Mouse (Mus musculus): ENCODE measurements around the gene Acin1.

Acin1 gene

GRCm38 (mm10) chr14:54686522-54687143 is at the start of gene Acin1:
TSS of gene Acin1 (minus strand) at chr14:54686931.
- in situ Hi-C loops (cut with MboI, MseI) = no loop called here

GRCm38 (mm10) chr14:54735221-54735620 is 48.5 kb upstream of the Acin1 start:
- in situ Hi-C loops (cut with MboI, MseI) = no loop called here

- in situ Hi-C loops (cut with MboI, MseI) = no loop called here
Measured at GRCm38 (mm10) chr14:54734004-54734403, 47.3 kb upstream of the Acin1 start.

- in situ Hi-C loops (cut with MboI, MseI) = no loop called here
Measured at GRCm38 (mm10) chr14:54732206-54732605, 45.5 kb upstream of the Acin1 start.

- in situ Hi-C loops (cut with MboI, MseI) = no loop called here
Measured at GRCm38 (mm10) chr14:54730305-54730704, 43.6 kb upstream of the Acin1 start.

GRCm38 (mm10) chr14:54728823-54729653 is 42.3 kb upstream of the Acin1 start:
- in situ Hi-C loops (cut with MboI, MseI) = no loop called here

- in situ Hi-C loops (cut with MboI, MseI) = no loop called here
Measured at GRCm38 (mm10) chr14:54727565-54727964, 40.8 kb upstream of the Acin1 start.

GRCm38 (mm10) chr14:54724049-54724448 is 37.3 kb upstream of the Acin1 start:
- in situ Hi-C loops (cut with MboI, MseI) = no loop called here

GRCm38 (mm10) chr14:54721711-54722110 is 35.0 kb upstream of the Acin1 start:
- in situ Hi-C loops (cut with MboI, MseI) = no loop called here

GRCm38 (mm10) chr14:54720654-54721350 is 34.1 kb upstream of the Acin1 start:
- in situ Hi-C loops (cut with MboI, MseI) = no loop called here

GRCm38 (mm10) chr14:54720041-54720440 is 33.3 kb upstream of the Acin1 start:
- in situ Hi-C loops (cut with MboI, MseI) = no loop called here

GRCm38 (mm10) chr14:54715402-54715801 is 28.7 kb upstream of the Acin1 start:
- in situ Hi-C loops (cut with MboI, MseI) = loop anchor here (10.0 kb wide), 1 partner anchor 69 kb away; the partner anchor contains the start of gene Slc7a8

GRCm38 (mm10) chr14:54714617-54715081 is 27.9 kb upstream of the Acin1 start:
- in situ Hi-C loops (cut with MboI, MseI) = loop anchor here (10.0 kb wide), 1 partner anchor 70 kb away; the partner anchor contains the start of gene Slc7a8

GRCm38 (mm10) chr14:54714121-54714520 is 27.4 kb upstream of the Acin1 start:
- in situ Hi-C loops (cut with MboI, MseI) = loop anchor here (10.0 kb wide), 1 partner anchor 71 kb away; the partner anchor contains the start of gene Slc7a8

- in situ Hi-C loops (cut with MboI, MseI) = loop anchor here (10.0 kb wide), 1 partner anchor 72 kb away; the partner anchor contains the start of gene Slc7a8
Measured at GRCm38 (mm10) chr14:54712861-54713260, 26.1 kb upstream of the Acin1 start.

GRCm38 (mm10) chr14:54712074-54712473 is 25.3 kb upstream of the Acin1 start, which contains the start of gene Cebpe:
TSS of gene Cebpe (minus strand) at chr14:54712174.
- in situ Hi-C loops (cut with MboI, MseI) = loop anchor here (10.0 kb wide), 1 partner anchor 73 kb away; the partner anchor contains the start of gene Slc7a8

- in situ Hi-C loops (cut with MboI, MseI) = no loop called here
Measured at GRCm38 (mm10) chr14:54709054-54709453, 22.3 kb upstream of the Acin1 start.

GRCm38 (mm10) chr14:54706589-54707320 is 20.0 kb upstream of the Acin1 start:
- in situ Hi-C loops (cut with MboI, MseI) = no loop called here

- in situ Hi-C loops (cut with MboI, MseI) = no loop called here
Measured at GRCm38 (mm10) chr14:54705844-54706243, 19.1 kb upstream of the Acin1 start.

GRCm38 (mm10) chr14:54703207-54703606 is 16.5 kb upstream of the Acin1 start:
- in situ Hi-C loops (cut with MboI, MseI) = no loop called here

GRCm38 (mm10) chr14:54701298-54701697 is 14.6 kb upstream of the Acin1 start:
- in situ Hi-C loops (cut with MboI, MseI) = no loop called here

Data from regulatory T cell (primary cell).